Mouse (Mus musculus) small intestine, adult 2 months (tissue): Measurements from ENCODE around the gene Bcl2l15.

Experiments used
- CTCF ChIP-seq: fragments of 200-500 bp; IDR thresholded peaks from 2 replicates; pipeline ENCODE4 v1.5.1; 2012; ENCODE audit warnings: low read depth, mild to moderate bottlenecking, control low read depth, inconsistent platforms, low read length, moderate library complexity, mixed read lengths; ENCODE audit not compliant: insufficient replicate concordance, insufficient read length; ENCODE audit errors: extremely low read depth
- POLR2A ChIP-seq: fragments of 200-500 bp; IDR thresholded peaks from 2 replicates; pipeline ENCODE4 v1.6.1; 2012; ENCODE audit warnings: low read depth, mild to moderate bottlenecking, control low read depth, inconsistent platforms, low read length, moderate library complexity

DNA sequence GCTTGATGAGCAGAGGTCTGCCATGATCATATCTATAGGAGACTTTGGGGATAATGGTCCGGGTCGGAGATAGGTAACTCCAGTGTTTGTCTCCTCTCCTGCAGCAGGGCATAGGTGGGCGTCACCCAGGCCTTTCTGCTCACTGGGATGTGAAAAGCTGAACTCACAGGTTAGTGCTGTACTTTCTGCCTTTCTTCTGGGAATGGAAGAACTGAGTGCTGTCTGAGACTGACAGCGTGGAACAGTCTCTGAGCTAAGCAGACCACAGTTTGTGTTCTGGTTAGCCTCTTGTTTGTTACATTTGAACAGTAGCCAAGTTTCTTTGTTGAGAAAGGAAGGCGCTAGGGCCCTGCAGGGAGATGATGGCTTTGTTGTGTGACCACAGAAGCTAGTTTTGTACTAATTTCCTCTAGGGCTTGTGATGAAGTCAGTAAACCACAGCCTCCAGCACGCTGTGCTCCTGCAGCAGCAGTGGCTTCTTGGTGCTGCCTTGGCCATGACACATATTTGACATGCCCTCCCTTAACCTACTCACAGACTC is 27.5 kb downstream of the Bcl2l15 start:
- peak; percentile 31; the same call in 1 of the 2 replicates for TF ChIP-seq POLR2A
- TF ChIP-seq CTCF = no peak
